Mouse (Mus musculus): ENCODE data around the gene Gm595. TPM values are rescaled to one million over a fixed set of nuclear protein-coding genes. Genes with fewer than 3 reads are reported as not detected.

The Gm595 gene
- not detected for polyA plus RNA-seq (2014; fragmentation: Illumina TruSeq; extraction: RNeasy Lipid Tissue Mini Kit (QIAGEN cat#74804); ENCODE audit: insufficient read depth, low read depth, low replicate concordance)

DNA sequence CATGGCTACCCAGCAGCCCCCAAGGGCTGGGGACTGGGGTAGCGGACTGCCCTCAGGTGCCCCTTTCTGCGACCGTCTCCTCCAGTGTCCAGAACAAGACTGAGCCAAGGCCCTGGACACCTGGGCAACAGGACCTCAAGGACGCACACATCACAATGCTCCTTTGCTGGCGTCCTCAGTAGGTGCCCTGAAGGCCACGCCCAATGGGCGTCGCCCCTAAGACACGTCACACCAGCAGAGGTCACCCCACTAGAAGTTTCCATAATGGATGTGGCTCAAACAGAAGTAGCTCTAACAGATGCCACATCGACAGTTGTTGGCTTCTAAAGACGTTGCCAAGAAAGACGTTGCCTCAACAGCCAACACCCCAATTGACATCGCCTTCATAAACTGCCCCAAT is at the start of gene Gm595:
Gene Gm595 (minus strand): TSS at position 101 of the 400 bp plus-strand sequence.

Other genes with a start within 250 kb of the Gm595 start
- not detected for gene Gpr119, start 203.2 kb downstream of the Gm595 start, polyA plus RNA-seq (2014; fragmentation: Illumina TruSeq; extraction: RNeasy Lipid Tissue Mini Kit (QIAGEN cat#74804); ENCODE audit: insufficient read depth, low read depth, low replicate concordance)
- 5.8 TPM for gene Rbmx2, start 182.7 kb downstream of the Gm595 start, polyA plus RNA-seq (2014; fragmentation: Illumina TruSeq; extraction: RNeasy Lipid Tissue Mini Kit (QIAGEN cat#74804); ENCODE audit: insufficient read depth, low read depth, low replicate concordance)